Mouse (Mus musculus) spleen, postnatal 4 days (tissue): ENCODE measurements around the gene Srcap.
"Not testable (repeated sequence)": the region's sequence is repeated elsewhere in the genome, so short reads cannot be mapped to it uniquely, and the experiment has no call there.

Experiments
- DNase-seq, 2 experiments: peaks; one replicate each; pipeline ENCODE4 v3.0.0; 2022; ENCODE audit warnings: low spot score in 2 of 2

Gene Srcap

DNA sequence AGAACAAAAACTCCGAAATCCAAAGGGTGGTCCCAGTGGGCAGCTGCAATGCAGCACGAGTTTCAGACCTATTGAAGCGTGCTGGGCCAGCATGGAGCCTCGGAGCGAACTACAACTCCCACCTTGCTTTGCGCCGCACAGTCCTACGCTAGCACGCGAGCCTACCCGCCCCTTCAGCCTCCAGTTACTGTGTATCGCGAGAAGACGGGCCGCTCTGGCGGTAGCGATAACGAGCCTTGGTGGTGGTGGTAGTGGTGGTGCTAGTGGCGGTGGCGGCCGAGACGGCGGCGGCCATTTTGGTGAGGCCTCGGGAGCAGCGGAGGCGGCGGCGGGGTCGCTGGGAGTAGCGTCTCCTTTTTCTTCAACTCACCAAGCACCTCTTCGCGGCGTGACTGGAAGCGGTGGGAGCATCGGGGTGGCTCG is at the start of gene Srcap:
TSS of gene Srcap (plus strand) at position 176 of the 423 bp plus-strand sequence.
- peak; percentile 96 to 98 for DNase-seq

DNA sequence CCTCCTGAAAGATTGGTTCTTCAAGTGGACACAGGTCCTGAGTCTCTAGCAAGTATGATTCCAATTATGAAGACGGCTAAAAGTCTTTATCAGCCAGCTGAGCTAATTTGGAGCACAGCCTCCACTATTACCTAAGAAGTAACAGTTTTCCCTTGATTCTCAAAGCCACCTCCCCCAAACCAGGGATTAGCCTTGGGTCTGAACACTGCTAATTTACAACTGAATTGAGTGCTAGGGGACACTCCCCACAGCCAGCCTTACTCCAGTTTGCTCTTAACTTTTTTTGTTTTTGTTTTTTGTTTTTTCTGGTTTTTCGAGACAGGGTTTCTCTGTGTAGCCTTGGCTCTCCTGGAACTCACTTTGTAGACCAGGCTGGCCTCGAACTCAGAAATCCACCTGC is 46.6 kb upstream of the Srcap start:
- DNase-seq: no peak

DNA sequence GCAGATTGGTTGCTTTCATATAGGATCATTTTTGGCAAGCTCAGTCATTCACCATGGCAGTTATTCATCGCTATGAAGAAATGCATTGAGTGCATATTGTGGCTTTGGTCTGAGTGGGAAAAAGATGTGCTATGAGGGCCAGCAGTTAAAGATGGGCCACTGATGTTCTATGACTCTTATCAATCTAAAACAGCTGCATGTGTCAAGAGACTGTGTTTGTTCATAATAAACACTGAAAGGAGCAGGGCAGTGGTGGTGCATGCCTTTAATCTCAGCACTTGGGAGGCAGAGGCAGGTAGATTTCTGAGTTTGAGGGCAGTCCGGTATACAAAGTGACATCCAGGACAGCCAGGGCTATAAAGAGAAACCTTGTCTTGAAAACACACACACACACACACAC is 46.1 kb upstream of the Srcap start:
- not testable (repeated sequence) for DNase-seq

DNA sequence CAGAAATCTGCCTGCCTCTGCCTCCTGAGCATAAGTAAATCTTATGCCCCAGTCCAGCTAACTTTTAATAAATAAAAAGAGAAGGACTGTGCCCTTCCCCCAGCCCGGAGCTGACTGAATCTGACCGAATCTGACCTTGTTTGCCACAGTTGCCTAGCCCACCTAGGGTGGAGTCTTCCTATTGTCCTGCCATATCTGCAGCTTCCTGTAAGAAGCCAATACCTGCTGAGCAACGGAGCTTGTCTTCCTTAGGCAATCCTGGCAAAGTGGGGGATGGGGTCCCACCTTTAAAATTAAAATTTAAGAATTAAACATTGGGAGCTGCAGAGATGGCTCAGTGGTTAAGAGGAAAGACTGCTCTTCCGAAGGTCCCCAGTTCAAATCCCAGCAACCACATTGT is 45.2 kb upstream of the Srcap start:
- DNase-seq: no peak

DNA sequence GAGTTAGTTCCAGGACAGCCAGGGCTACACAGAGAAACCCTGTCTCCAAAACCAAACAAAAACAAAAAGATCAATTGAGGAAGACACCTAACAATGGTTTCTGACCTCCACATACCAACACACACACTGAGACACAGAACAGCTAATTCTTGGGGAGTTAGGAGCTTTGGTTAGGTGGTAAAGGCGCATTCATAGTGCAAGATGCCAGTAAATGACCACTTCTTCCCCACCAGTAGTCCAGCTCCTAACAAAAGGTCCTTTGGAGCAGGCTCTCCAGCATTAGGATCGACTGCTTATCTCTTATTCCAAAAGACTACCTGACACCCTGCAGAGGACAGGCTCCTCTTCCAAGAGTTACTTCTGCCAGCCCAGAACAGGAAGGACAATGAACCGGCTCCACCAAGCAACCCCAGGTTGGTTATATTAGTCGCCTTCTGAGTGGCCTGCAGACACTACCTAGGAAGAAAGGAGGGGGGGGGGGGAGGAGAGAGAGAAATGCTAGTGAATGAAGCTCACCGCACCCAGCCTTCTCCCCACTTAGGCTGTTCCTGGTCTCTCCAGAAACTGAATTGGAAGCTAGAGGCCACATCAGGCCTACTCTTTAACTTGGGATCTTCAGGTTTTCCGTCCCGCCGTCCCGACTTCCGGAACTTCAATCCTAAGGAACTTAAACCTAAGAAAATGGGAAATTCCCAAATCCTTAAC is 41.6 kb upstream of the Srcap start:
- no peak for DNase-seq

DNA sequence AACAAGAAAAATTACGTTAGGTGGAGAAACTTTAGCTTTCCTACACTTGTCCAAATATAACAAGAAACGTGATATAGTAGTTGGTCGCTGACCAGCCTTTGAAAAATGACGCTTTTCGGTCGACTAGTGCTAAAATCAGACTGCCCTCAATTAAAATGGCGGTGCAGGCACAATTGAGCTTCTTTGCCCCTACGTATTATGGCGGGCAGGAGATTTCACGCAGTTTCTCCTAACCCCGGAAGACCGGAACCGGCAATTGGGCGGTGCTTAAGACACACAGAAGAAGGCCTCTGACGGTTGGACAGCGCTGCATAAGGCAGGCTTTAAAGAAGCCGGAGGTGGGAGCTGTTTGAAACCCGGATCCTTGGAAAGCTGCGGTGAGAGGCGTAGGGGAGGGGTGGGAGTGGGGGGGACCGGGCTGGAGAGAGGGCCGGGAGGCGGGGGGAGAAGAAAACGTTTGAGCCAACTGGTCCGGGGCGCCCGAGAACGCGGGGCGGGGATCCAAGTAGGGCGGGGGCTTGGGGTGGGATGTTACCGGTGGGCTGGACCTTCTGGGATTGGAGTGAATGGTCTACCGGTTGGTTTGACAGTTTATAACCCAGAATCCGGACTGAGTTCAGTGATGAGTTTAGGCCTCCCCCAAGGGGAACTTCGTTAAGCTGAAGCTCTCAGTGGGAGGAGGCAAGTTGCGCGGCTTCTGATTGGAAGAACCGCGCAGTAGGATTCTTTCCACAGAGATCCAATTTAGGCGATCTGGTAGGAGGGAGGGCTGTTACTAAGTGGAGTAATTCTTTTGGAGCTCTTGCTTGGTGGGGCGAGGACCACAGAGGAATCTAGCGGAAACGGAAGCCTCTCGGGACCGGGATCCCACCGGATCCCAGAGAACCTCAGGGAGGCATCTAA is 40.8 kb upstream of the Srcap start:
- peak; percentile 88 to 90 for DNase-seq

DNA sequence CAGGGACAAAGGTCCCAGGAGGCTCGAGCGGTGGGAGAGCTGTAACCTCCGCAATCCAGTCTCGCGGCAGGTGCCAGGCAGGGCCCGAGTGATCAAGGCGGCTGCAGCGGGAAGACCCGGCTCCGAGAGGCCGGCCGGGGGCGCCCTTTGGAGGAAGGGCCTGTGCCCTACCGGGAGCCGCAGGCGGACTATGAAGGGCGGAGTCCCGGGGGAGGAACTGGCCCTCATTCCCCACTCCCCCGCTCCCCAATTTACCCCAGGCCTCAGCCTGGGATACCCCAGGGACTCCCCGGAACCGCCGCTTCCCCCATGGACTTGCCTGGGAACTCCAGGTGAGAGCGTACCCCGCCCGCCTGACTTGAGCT is 40.2 kb upstream of the Srcap start:
- peak; percentile 57 to 84 for DNase-seq

DNA sequence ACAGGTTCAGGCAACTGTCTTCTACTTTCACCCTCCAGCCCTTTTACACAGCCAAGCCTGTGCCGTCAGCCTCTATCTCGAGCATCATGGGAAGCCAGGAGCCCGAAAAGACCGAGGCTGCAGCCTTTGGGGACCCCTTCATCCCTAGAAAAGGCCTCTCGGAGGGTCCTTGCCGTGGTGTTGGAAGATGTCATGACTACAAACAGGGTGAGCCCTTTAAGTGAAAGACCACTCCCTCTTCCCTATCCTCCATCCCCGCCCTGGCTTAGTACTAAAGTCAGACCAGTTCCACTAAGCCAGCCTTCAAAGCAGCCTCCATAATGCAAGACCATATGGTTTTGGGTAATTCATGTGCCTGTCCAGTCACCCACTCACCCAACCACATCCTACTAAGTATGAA is 39.7 kb upstream of the Srcap start:
- no peak for DNase-seq

DNA sequence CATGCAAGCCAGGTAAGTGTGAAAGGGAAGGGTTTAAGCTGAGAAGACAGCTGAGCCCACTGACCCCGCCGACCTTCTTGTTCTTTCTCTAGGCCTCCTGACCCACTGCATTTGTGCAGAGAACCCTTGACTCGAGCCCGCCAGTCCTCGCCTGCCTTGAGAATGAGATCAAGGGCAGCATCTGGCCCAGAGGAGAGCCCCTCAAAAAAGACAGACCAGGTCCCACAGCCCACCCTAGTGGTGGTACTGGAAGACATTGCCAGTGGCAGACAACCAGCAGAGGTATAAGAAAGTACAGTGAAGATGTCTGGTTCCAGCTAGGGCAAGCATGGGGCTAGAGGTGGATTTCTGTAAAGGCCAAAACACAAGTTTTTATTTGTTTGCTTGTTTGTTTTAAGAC is 38.1 kb upstream of the Srcap start:
- DNase-seq: no peak

DNA sequence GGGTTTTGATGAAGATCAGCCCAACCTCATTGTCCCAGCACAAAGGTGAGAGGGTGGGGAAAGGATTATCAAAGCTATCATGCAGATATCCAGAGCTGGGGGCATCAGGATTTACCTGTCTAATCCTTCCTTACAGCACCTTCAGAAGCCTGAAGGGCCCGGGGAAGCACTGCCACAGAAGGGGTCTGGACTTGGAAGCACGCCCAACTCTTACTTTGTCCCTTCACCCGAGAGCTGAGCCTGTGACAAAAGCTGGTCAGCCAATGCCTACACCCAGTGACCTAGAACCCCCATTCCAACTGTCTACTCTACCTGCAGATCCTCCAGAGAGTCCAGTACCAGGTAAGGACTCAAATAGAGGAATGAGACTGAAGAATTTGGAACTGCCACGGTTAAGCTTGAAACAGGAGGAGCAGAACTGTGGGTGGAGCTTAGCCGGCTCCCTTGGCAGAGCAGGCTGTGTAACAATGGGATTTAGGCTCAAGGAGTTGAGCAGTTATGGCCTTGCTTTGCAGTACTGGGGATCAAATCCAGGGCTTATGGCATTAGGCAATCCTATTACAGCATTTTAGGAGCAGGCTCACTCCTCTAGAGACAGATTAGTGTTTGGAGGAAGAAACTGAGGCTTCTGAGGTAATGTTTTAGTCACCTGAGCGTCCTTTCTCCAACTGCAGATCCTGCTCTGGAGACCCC is 37.3 kb upstream of the Srcap start:
- DNase-seq: no peak

DNA sequence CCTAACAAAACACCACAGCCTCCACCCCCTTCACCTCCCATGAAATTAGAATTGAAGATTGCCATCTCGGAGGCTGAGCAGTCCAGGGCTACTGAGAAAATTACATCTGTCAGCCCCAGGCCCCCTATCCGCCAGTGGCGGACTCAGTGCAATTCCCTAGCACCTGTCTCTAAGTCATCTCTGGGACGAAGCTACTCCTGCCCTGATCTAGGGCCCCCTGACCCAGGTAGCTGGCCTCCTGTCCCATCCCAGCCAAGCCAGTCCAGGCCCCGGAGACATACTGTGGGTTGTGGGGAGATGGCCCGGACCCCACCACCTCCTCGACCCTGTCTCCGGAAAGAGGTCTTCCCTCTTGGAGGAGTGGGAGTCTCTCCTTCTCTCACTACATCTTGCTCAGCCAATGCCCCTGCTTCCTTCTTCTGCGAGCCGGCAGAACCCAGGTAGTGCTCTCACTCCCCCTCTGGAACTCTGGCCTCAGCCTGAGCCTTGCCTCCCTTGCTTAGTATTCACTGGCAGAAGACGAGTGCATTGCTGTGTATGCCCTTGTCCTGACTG is 36.5 kb upstream of the Srcap start:
- DNase-seq: no peak

DNA sequence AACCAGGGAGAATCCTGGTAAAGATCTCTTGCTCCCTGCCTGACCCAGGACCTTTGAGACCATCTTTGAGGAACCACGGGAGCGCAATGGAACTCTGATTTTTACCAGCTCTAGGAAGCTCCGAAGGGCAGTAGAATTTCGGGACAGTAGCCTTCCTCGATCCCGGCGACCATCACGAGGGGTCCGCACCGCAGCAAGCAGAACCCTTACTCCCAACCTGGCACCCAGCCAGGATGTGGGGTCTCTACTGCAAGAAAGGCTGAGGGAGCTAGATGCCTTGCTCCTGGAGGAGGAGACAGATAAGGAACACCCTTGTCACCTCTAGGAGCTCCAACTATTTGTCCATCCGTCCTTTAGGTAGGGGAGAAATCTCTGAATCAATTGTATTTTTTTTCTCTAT is 35.4 kb upstream of the Srcap start:
- DNase-seq: no peak

DNA sequence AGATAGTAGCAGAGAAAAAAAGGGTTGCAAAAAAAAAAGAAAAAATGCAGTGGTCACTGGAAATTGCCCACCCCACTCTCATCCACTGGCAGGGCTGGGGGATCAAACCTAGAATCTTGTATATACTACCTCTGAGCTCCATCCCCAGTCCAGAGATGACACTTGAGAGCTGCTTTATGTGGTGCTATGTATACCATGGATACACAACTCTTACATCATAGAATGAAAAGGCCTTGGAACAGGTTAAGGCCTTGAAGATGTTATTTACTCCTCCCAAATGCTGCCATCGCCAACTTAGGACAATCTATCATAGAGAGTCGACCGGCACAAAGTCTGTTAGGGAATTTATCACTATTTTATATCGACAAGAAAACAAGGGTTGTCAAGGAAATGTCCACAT is 34.9 kb upstream of the Srcap start:
- no peak for DNase-seq

DNA sequence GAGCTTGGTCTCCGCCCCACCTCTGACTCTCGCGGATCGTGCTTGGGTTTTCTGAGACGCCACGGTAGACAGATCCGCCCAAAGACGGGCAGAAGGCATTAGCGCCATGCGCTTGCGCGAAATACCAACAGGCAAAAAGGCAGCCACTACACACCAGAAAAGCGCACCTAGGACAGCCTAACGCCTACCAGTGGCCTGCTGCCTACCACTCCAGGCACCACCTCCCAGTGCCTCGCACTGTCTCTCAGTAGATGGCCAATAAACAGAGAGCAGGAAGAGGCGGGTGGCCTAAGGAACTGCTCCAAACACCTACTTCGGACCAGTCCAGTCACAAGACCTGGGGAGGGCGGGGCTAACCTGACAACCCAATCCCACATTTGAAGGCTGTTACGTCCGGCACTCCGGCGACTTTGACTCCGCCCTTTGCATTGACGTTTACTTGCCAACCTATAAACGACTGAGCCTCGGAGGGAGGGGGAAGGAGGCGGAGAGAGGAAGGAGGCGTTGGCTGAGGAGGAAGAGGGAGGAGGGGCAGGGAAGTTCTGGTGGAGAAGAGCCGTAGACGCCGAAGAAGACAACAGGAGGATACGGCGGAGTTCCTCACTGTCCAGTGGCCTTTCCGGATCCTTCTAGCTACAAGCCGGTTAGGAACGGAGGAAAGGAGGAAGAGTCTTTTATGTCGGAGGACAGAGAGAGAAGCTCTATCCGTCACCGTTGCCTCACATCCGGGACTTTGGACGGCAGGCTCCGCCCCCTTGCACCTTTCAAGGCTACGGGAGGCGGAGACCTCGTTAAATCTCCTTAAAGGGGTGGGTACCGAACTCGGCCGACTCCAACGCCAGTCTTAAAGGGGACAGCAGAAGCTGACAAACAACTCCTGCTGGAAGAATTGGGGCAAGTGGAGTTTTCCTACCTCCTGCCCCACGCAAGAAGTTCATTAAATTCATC is 33.8 kb upstream of the Srcap start:
- peak; percentile 98 to 99 for DNase-seq

DNA sequence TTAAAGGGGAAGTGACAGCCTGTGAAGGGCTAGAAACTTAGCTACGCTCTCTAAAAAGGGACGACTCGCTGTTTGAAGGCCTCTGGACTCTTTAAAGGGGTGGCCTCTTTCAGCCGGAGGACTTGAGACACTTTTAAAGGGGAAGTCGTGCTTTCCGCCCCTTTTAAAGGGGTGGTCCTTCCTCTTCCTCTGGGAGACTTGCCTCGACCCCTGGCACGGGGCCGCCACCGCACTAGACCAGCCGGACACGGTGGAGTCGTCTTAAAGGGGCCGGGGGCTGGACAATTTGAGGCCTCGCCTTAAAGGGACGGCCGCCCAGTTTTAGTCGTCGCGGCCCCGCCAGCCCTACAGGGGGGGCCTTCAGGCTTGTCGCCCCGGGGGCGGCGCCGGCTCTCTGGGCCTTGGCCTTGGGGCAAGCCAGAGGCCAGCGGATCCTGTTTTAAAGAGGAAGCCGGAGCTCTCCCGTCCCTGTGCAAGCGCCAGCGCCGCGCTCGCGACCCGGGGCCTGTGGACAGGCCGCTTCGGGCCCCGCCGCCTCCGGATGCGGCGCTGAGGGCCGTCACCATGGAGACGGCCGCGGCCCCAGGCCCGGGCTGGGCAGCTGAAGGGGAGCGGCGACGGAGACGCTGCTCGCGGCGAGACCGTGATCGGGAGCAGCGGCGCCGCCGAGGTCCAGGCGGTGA is 33.0 kb upstream of the Srcap start, which contains the start of gene Fbrs:
TSS of gene Fbrs (plus strand) at position 565 of the 683 bp plus-strand sequence.
- peak; percentile 83 to 90 for DNase-seq

DNA sequence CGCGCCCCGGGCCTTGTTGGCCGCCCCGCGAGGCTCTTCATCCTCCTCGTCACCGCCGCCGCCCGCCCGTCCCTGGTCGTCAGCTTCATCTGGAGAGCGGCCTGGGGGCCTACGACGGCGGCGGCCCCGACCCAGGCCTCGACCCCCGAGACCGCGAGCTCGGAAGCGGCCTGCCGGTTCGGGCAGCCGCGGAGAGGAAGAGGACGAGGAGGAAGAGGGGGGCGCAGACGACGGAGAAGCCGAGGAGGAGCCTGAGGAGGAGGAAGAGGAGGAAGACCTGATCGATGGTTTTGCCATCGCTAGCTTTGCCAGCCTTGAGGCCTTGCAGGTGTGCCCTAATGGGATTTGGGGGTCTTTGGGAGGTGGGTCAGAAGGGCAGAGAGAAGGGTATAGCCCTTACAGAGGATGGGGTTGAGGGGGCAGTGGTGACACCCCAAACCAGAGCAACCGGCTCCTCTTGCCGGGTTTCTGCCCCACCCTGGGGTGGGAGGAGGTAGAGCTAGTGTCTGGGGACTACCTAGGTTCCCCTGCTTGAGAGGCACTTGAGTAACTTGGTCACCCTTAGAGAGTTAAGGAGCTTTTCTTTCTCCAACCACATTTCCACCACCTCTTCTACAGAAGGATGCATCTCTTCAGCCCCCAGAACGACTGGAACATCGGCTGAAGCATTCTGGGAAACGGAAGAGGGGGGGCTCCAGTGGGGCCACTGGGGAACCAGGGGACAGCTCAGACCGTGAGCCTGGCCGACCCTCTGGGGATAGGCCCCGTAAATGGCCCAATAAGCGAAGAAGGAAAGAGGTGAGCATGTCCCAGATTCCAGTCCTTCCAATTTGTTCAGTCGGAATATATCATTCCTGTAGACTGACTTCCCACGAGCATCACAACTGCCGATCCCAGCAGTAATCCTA is 32.2 kb upstream of the Srcap start:
- peak; percentile 50 to 84 for DNase-seq

DNA sequence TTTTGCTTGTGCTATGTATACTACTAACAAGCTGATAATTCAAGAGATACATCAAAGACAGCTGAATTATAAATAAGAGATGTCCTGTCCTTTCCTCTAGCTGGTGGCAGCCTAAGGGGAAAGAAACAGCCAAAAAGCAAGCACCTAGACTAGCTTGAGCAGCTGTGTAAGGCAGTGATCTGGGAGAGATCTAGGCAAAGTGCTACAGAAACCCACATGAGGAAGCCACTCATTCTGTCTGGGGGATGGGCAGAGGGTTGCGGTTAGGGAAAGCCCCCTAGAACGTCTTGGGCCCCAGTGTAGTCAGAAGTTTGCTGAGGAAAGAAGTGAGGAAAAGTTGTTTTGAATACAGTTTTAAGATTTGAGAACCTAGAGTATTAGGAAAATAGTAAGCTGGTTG is 31.5 kb upstream of the Srcap start:
- DNase-seq: peak; percentile 63 to 74

DNA sequence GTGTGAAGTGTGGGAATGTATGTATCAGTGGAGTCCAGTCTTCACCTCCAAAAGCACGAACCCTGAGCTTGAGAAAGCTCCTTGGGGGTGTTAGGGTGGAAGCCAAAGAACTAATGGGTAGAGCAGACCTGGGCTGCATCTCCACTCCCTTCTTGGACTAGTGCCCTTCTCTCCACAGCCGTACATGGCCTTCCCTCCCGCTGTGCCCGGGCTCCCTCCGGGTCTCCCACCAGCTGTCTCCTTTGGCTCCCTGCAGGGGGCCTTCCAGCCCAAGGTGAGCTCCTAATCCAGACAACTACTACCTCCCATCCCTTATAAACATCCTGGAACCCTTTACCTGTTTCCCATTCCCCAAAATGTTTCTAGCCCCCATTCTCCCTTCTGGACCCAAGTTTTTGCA is 26.4 kb upstream of the Srcap start:
- no peak for DNase-seq

DNA sequence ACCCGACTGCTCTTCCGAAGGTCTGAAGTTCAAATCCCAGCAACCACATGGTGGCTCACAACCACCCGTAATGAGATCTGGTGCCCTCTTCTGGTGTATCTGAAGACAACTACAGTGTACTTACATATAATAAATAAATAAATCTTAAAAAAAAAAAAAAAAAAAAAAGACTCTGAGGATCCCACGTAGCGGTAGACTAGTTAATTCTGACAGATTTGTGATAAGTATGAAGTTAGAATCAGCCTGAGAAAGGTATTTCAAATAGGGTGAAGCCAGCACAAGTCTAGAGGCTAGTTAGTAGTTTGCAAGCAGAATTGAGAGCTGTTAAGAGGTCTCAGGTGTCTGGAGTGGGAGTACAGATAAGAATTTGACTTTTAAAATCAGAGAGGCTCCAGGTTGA is 23.4 kb upstream of the Srcap start:
- not testable (repeated sequence) for DNase-seq
